Mouse (Mus musculus): ENCODE measurements at regions not wholly inside any gene's neighbourhood (a gene's known extent, or its start where the extent isn't known, plus 50 kb on each side); places are given as distances from the start of the nearest gene placed in this dataset.

GRCm38 (mm10) chr8:103273476-103273875 is 488.0 kb upstream of the Cdh11 start:
- TF ChIP-seq CTCF (IDR thresholded peaks at IDR 0.05; ENCODE audit: borderline replicate concordance, control insufficient read depth, extremely low read depth, insufficient read depth, low read length, poor library complexity) (no peak), POLR2A (IDR thresholded peaks at IDR 0.05; ENCODE audit: control insufficient read depth, extremely low read depth, insufficient read depth, low read length, poor library complexity) (no peak)

All from thymus, adult 2 months (tissue).